Mouse (Mus musculus) spleen, adult 2 months (tissue): ENCODE measurements around the gene Ccdc92b.

Experiments used
- CTCF ChIP-seq: fragments of 200-500 bp; IDR thresholded peaks from 2 replicates; pipeline ENCODE4 v1.5.1; 2011; ENCODE audit warnings: mild to moderate bottlenecking, inconsistent platforms; ENCODE audit not compliant: insufficient read depth, insufficient read length, insufficient replicate concordance; ENCODE audit errors: extremely low read depth
- POLR2A ChIP-seq: fragments of 200-500 bp; IDR thresholded peaks from 2 replicates; pipeline ENCODE4 v1.6.1; 2011; ENCODE audit warnings: low read depth, low read length, inconsistent platforms

- TF ChIP-seq CTCF, result no peak
- no peak for TF ChIP-seq POLR2A
These were observed at the start of gene Ccdc92b for GRCm38 (mm10) chr11:74619201-74619955.
